Mouse (Mus musculus): ENCODE results near the gene Cacna2d3. TPM values are rescaled to one million over a fixed set of nuclear protein-coding genes. Genes with fewer than 3 reads are reported as not detected.

The Cacna2d3 gene
- polyA plus RNA-seq, 1 experiment from 2014 or later: 1.3 TPM

DNA sequence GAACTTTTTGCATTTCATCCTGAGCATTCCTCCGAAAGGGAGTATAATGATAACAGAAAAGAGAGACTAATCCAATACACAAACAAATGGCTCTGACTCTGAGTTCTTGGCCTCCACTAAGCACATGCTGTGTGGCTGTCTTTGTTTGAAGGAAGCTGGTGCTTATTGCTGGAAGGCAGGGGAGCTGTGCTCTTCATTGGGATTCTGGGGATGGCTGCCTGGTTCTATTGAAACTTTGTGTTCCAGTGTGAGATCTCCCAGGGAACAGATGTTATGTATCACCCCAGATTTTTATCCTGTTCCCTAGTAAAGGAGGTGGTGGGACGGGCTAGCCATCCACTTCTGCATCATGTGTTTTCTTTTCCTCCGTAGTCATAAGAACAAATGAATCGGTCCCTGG lies 856.7 kb downstream of the Cacna2d3 start:
- WGBS: 75% methylated on average over 4 of the region's 4 CpGs

DNA sequence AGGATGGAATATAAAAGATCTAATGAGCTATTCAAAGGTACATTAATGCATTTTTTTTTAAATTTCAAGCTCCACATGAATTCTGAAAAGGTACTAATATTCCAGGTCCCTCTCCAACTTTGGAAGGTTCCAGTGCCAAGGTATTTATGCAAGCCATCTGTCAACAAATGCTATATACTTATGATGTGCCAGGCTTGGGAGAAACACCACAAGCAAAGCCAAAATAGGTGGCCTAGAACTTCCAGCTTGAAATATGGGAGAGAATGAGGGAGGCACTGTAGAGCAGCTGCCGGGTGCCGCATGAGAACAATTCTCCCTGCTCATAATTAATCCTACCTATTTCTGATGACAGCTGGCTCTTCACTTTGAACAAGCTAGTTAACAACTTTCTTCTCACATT lies 860.5 kb downstream of the Cacna2d3 start:
- no peaks in the 10 kb centered on the region for H3K27me3 ChIP-seq (ENCODE audit: control insufficient read depth, insufficient read depth, low read length)
- no peaks in the 10 kb centered on the region for H3K36me3 ChIP-seq (ENCODE audit: control insufficient read depth, insufficient read depth, low read length)
- H3K27ac ChIP-seq (replicated peaks in 1 of 2; ENCODE audit: control insufficient read depth in 1 of 2, insufficient read depth in 1 of 2, low read depth in 2 of 2, low read length in 2 of 2): no peak overlapping the region
- H3K4me1 ChIP-seq (ENCODE audit: control insufficient read depth in 2 of 2, insufficient read depth in 2 of 2, low read length in 2 of 2): no peaks in the 10 kb centered on the region
- H3K9me3 ChIP-seq (ENCODE audit: control insufficient read depth, low read length): no peaks in the 10 kb centered on the region
- no peak for ATAC-seq (ENCODE audit: insufficient number of reproducible peaks, insufficient read depth, low FRiP score, low read depth)
- no peak overlapping the region for H3K9ac ChIP-seq (ENCODE audit: low read length)
- H3K4me3 ChIP-seq (ENCODE audit: control insufficient read depth in 1 of 2, insufficient read depth in 1 of 2, low read depth in 1 of 2, low read length in 2 of 2): no peak overlapping the region
- 67% methylated on average over 2 of the region's 2 CpGs for WGBS
- no peak overlapping the region for H3K4me2 ChIP-seq (ENCODE audit: low read length)

More for the DNA sequence above, 856.7 kb downstream of the Cacna2d3 start:
- Histone ChIP-seq H3K36me3 (ENCODE audit: control insufficient read depth, insufficient read depth, low read length) (no peaks in the 10 kb centered on the region), H3K27me3 (ENCODE audit: control insufficient read depth, insufficient read depth, low read length) (no peaks in the 10 kb centered on the region), H3K9me3 (ENCODE audit: control insufficient read depth, low read length) (no peaks in the 10 kb centered on the region), H3K4me1 (ENCODE audit: control insufficient read depth in 2 of 2, insufficient read depth in 2 of 2, low read length in 2 of 2) (no peaks in the 10 kb centered on the region), H3K4me3 (ENCODE audit: control insufficient read depth in 1 of 2, insufficient read depth in 1 of 2, low read depth in 1 of 2, low read length in 2 of 2) (no peak overlapping the region), H3K4me2 (ENCODE audit: low read length) (no peak overlapping the region), H3K27ac (replicated peaks in 1 of 2; ENCODE audit: control insufficient read depth in 1 of 2, insufficient read depth in 1 of 2, low read depth in 2 of 2, low read length in 2 of 2) (no peak overlapping the region), H3K9ac (ENCODE audit: low read length) (no peak overlapping the region)
- no peak for ATAC-seq (ENCODE audit: insufficient number of reproducible peaks, insufficient read depth, low FRiP score, low read depth)

Other genes with a start within 250 kb of the Cacna2d3 start
- 170 and 183 TPM in 2 replicates for gene Selenok, start 246.4 kb upstream of the Cacna2d3 start, polyA plus RNA-seq (2014; fragmentation: Nextera tagmentation; extraction: Ambion mirVana)